Mouse (Mus musculus) lung, postnatal 4 days (tissue): ENCODE results near the gene Ntrk3.

ENCODE experiments used
- DNase-seq, 2 experiments: peaks; one replicate each; pipeline ENCODE4 v3.0.0; 2021

Ntrk3 gene

DNA sequence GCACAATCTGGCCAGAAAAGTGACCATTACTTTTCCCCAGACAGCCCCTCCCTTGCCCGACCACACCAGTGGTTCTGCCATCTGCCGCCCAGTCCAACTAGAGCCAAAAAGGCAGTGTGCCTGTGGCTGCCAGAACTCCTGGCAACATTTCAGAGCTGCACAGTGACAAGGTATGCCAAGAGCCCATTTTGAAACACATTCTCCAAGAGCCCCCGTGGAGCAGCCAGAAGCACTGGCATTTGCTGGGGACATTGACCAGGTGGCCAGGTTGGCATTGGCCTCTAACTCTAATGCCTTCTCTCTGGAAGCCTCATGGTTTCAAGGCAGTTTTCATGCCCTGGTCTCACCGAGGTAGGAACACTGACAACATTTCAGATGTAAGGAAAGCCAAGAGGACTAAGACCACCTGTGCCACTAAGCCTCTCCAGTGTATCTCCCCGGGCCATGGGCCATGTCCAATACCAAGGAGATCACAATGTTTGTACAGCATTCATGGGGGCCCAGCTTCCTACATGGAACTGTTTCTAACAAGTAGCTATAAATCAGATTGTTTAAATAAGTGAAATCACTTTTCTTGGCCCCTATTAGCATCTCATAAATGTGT is 218.9 kb downstream of the Ntrk3 start:
- no peak for DNase-seq

DNA sequence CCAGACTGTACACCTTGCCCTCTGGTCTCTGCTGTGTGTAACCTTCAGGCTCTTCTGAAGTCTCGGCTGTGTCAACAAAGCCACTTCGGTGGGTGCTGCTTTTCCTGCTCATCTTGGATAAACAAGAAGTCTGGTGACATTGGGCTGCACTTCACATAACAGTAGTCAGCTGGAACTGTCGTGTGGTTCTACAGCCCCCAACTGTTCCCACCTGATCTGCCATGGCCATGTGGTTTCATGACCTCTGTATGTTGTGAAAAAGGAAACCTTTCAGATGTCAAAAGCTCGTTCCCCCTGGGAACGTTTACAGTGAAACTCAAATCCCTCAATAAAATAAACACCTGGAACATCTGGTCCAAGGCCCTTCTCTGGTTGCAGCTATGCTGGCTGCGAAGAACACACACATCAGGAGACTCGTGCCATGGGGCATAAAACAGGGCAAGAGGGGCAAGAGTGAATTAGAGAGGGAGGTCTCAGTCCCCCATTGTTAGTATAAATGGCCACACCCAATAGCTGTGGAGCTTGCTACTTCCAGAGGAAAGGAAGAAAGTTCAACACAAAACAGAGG is 222.7 kb downstream of the Ntrk3 start:
- DNase-seq: no peak

DNA sequence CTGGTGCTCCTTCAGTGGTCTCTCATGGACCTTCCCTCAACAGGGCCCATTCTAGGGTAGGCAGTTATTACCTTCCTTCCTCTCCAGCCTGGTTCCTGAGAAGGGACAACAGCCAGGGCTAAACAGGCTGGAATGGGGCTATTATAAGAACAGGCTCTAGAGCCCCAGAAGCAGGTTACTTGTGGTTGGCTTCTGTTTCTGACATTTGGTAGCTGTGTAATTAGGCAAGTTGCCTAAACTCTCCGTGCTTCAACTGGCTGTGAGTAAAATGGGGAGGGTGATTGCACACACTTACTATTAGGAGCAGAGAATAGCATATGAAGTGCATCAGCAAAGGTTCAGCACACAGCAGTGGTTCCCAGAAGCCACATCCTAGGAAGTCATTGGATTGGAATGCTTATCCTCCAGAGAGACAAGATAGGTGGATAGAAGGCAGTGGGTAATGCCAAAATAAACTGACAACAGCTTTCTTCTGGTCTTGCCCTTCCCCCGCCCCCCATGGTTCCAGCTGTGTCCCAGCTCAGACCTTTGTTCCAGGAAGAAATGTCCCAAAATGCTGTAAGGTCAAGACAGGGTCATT is 230.7 kb downstream of the Ntrk3 start:
- no peak for DNase-seq

DNA sequence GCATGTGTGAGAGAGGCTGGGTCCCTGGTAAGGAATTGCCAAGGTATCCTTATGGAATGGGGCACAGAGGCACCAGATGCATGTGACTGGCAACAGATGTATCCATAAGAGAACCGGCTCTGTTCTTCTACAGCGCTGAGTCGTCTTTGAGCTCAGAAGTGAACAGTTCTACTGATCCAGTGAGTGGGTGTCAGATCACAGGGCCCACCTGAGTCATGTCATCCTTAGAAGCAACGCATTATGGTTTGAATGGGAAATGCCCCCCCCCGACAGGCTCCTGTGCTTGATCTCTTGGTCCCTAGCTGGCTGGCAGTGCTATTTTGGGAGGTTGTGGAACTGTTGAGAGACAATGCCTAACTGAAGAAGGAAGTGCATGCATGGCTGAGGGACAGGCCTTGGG is 236.9 kb downstream of the Ntrk3 start:
- DNase-seq: no peak

DNA sequence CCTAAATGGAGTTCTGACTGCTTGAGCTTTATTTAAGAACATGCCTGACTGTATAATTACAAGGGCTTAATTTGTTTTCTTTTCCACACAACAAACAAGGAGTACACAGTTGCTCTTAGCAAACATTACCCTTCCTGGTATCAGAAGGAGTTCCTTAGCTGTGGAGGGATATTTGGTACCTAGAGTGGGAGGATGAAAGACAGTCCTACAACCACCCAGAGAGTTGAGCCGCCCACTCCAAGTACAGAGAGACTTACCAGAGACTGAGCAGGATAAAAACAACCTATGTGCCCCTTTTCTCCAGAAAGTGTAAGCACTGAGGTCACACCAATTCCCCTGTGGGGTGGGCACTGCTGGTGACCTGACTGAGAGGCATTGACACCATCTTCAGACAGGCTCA is 237.8 kb downstream of the Ntrk3 start:
- DNase-seq: no peak

DNA sequence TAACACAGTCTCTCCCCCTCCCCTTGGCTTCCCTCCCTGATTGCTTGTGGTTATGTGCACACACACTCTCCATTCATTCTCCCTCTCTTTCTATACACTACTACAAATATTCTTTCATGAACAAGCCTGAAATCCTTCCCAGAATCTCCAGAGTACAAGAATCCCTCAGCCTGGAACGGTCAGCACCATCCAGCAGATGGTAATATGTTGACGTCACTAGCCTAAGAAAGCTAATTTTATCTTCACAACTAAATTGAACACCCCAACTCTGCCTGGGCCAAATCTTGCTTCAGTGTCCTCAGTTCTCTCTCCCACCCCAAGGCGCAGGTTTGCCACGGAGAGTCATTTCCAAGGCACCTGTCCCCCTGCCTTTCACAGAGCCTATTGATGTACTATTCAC is 239.5 kb downstream of the Ntrk3 start:
- no peak for DNase-seq

DNA sequence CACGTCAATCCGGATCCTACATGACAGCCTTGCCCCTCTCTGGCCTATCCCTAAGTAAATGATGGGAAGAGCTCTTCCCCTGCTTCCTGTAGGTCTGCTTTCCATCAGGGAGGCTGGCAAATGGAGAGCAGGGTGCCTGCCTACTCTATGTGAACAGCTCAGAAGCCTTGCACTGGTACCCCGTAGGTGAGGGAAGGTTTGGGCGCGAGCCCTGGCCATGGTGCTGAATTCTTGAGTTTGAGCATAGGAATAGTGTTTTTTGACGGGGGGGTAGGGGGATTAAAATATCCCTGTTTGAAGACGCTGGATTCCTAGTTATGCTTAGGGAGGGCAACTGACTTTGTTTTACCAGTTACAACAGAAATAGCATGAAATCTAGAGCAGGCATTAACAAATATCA is 240.0 kb downstream of the Ntrk3 start:
- no peak for DNase-seq

DNA sequence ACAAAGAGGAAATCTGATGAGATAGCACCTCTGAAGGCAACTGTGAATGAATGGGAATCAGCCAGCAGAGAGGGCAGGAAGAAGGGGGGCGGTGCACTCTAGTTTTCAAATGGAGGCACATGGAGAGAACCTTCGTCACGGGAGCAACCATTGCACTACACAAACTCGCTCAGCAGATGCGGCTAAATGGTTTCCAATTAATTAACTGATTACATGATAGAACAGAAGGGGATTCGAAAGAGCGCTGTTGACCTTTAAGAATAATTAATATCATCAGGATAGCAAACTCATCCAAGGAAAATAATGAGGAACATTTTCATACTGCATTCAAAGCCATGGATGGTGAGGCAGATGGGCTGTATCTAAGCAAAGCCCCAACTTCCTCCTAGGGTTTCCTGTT is 244.2 kb downstream of the Ntrk3 start:
- no peak for DNase-seq

GRCm38 (mm10) chr7:78491176-78491575 is 246.6 kb downstream of the Ntrk3 start:
- no peak for DNase-seq

- DNase-seq: no peak
Measured at GRCm38 (mm10) chr7:78484290-78484689, 253.5 kb downstream of the Ntrk3 start.

GRCm38 (mm10) chr7:78483729-78484128 is 254.1 kb downstream of the Ntrk3 start:
- DNase-seq: no peak

DNA sequence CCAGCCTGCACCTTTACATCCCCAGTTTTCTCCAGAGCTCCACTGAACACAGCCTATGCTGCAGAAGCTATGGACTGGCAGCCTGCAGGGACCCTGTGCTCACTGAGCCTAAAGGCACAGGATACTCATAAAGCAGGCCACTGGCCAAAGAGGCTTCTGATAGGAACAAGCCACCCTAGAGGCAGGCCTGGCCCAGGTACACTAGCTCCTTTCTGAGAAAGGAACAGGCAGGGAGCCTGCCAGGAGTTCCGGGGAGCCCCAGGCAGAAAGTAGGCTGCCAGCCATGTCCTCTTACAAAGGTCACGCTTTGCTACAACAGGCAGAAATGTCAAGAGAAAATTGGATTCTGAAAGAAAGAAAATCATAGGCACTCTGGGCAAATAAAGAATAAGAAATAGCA is 254.8 kb downstream of the Ntrk3 start:
- DNase-seq: no peak

DNA sequence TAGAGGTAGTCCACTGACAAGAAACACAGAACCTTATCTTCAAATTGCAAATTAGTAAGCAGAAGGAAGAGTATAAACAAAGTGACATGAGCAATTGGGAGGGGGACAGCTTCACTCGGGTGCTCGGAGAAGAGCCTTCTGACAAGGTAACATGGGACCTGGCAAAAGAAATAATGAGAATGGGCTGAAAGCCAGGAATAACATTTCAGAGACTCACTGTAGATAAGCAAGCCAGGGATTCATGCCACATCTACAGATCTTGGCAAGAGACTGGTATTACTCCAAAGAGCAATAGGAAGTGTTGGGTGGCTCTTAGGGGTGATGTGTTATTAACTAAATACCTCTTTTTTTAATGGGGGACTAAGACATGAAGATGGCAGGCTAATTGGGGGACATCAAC is 258.9 kb downstream of the Ntrk3 start:
- no peak for DNase-seq

DNA sequence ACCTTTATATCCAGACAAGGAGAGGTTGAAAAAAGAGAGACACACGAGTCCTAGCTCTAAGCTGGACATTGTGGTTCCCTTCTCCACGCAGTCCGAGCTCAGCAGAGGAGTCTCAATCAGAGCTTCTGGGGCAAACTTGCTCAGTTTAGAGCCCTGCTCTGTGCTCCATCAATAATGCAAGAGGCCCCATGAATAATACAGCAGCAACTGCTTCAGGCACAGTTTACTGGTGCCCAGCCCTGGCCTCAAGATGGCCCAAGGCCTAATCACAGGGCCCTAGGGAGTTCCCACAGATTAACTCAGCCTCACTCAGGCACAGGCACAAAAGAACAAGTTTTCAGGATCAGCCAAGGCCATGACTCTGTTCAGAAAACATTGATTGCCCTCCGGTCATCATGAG is 266.1 kb downstream of the Ntrk3 start:
- DNase-seq: no peak

DNA sequence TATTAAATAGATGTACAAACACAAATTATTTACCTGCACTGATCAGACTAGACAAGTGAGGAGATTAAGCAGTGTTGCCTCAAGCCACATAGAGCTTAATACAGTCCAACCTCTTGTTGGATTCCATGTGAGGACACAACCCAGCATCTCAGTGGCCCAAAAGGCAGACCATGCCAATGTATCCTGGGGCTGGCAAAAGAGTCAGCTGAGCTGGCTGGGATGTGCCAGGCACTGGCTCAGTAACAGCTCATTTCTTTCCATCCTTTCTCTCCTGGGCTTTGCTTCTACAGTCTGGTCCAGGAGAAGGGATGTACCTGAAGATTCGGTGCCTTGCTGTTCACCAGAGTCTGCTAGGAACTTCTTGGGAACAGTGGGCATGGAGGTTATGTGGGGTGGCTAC is 266.5 kb downstream of the Ntrk3 start:
- DNase-seq: no peak

DNA sequence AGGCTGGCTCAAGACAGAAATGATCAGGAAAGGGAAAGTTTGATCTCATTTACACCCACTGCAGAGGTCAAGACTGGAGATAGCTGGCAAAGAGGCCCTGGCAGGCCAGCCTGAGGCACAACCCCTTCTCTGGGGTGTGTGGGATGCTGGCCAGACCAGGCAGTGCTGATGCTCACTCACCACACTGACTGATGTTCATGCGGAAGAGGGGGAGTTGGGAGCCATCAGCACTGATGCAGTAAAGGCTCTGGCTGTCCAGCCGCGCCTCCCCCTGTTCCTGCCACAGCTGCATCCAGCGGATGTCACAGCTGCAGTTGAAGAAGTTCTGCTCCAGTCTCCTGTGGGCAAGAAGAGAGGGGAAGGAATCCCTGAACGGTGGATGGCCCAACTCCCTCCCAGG is 275.2 kb downstream of the Ntrk3 start:
- DNase-seq: no peak

DNA sequence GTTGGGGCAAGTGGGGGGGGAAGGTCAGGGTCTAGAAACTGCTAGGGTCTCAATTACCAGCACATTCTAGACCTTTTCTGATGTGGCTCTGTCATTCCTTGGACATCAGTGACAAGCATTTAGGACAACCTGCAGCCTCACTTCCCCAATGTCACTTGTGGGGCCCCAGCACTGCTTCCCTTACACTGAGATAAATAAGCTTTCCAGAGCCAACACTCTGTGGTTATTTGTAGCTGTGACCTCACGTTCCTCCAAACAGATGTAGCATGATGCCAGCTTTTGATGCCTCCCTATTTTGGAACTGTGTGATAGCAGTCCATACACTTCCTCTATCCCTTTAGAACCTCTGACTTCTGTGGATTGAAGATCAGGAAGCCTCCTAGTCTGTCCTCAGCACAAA is 278.8 kb downstream of the Ntrk3 start:
- DNase-seq: no peak

GRCm38 (mm10) chr7:78451666-78452065 is 286.1 kb downstream of the Ntrk3 start:
- no peak for DNase-seq

- no peak for DNase-seq
Measured at GRCm38 (mm10) chr7:78449909-78450592, 287.8 kb downstream of the Ntrk3 start.

- no peak for DNase-seq
Measured at GRCm38 (mm10) chr7:78448841-78449240, 289.0 kb downstream of the Ntrk3 start.

DNA sequence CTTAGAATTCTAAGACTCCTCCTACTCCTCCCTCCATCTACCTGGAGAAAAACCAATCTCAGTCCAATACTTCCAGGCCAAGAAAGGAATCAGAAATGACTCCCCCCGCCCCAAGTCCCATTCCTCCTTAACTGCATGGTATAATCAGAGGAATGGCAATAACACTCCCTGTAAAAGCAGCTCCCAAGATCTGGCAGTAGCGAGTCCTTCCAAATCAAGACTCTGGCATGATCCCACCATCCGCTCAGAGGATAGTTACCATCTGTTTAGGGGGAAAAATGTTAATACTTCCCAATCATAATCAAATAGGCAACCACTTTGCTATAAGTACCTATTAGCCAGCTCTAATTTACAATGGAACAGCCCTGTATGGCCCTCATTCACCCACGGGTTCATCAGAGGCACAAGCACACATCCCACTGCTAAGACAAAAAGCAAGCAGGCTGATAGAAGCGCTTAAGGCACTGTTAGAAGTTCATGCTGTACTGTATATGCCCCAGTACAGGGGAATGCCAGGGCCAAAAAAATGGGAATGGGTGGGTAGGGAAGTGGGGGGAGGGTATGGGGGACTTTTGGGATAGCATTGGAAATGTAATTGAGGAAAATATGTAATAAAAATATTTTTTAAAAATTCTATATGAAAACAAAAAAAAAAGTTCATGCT is 294.3 kb downstream of the Ntrk3 start:
- DNase-seq: no peak

DNA sequence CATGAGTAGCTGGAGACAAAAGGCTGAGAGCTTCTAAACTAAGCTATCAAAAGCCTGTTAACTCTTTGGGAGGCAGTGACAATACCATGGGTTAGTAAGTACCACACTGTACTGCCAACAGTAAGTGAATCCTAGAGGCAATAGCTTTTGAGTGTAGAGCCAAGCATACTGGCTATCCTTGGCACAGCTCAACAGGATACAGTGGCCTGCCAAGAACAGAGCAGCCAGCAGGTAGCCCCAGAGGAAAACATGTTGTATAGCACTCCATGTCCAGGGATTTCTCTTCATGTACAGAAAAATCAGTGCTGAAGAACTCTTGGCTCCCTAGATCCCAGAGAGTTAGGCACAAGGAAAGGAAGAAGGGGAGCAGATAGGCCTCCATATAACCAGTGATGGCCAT is 296.1 kb downstream of the Ntrk3 start:
- DNase-seq: no peak

DNA sequence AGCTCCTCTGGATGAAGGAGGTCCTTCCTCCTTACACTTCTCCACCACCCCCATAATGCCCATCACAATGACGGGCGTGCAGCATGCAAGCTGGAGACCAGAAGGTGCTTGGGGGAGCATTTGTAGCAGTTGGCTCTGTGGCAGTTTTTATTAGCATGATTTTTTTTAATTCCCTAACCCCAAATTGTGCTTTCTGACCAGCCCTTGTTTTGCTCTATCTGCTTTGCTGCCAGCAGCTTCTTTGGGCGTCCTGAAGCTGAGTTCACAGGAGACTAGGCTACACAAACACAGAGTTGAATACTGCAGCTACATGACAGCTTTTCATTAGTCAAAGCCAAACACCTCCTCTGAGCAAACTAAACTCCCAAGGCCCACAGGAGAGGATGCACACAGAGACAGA is 296.9 kb downstream of the Ntrk3 start:
- DNase-seq: no peak

DNA sequence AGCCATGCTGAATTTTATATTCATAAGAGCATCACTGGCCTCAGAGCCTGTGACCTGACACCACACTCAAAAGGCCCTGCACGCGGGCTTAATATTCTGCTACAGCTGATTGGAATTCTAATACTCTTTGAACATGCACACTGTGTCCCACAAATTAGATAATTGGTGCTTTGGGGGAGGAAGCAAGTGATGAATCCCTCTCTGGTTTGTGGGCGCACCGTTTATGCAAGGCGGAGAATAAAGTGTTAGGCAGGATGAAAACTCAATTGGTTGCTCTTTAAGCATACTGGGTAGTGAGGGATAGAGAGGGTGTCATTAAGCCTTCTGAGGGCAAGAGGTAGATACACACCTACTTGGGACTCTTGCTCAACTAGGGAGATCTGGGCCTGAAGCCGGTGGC is 297.3 kb downstream of the Ntrk3 start:
- DNase-seq: no peak
